ENCODE assay signal across 8 mouse cellular contexts in genomic region chr7:13278957-13279356, GRCm38 (mm10). TPM values are rescaled to one million over a fixed set of nuclear protein-coding genes. Genes with fewer than 3 reads are reported as not detected.
DNase-seq lines count a peak whose midpoint lies in the region; ATAC-seq and TF ChIP-seq lines count a peak whose summit lies in the region.
"Not testable (repeated sequence)": the region's sequence is repeated elsewhere in the genome, so short reads cannot be mapped to it uniquely, and the experiment has no call there.

No protein-coding gene starts in this region.

- not testable (repeated sequence) for TF ChIP-seq CTCF in CH12.LX (conservative IDR thresholded peaks at IDR 0.05 in 1 of 2, IDR thresholded peaks at IDR 0.05 in 1 of 2; ENCODE audit: low read depth in 2 of 2, low read length in 2 of 2); cerebellum, adult 2 months (IDR thresholded peaks at IDR 0.05; ENCODE audit: borderline replicate concordance, insufficient read depth, low read depth, low read length); heart, postnatal 0 days (IDR thresholded peaks at IDR 0.05; ENCODE audit: low read depth); small intestine, adult 2 months (IDR thresholded peaks at IDR 0.05; ENCODE audit: extremely low read depth, insufficient read length, insufficient replicate concordance, low read depth, low read length)

- peaks cover 9 to 19% of the 10 kb centered on the region in 2 experiments for H3K4me1 ChIP-seq in CH12.LX (ENCODE audit: control insufficient read depth in 1 of 2, insufficient read depth in 2 of 2)
- H3K4me1 ChIP-seq in cerebellum, adult 2 months (ENCODE audit: control insufficient read depth, insufficient read depth, low read length); forebrain, embryonic 12.5 days; heart, postnatal 0 days (ENCODE audit: control insufficient read depth, insufficient read depth); midbrain, embryonic 12.5 days; small intestine, adult 2 months (ENCODE audit: control insufficient read depth, insufficient read depth, insufficient read length, low read length): not testable (repeated sequence)
- peaks cover 34% of the 10 kb centered on the region for H3K4me1 ChIP-seq in liver, embryonic 12.5 days

- ATAC-seq in forebrain, embryonic 12.5 days (ENCODE audit: low FRiP score), result peak; percentile 72
- ATAC-seq in heart, postnatal 0 days (ENCODE audit: insufficient read depth, low read depth), result peak; percentile 57
- peak; percentile 67 for ATAC-seq in liver, embryonic 12.5 days
- ATAC-seq in midbrain, embryonic 12.5 days (ENCODE audit: low FRiP score, low read depth), result peak; percentile 64

- not testable (repeated sequence) for H3K27me3 ChIP-seq in CH12.LX (replicated peaks); cerebellum, adult 2 months (ENCODE audit: control insufficient read depth, insufficient read depth, low read length); forebrain, embryonic 12.5 days; heart, postnatal 0 days (ENCODE audit: control insufficient read depth, insufficient read depth, low read length); liver, embryonic 12.5 days (replicated peaks); midbrain, embryonic 12.5 days; small intestine, adult 2 months (ENCODE audit: control insufficient read depth, insufficient read depth, low read length)

- TF ChIP-seq EP300 in CH12.LX (IDR thresholded peaks at IDR 0.05; ENCODE audit: low read length); heart, postnatal 0 days (IDR thresholded peaks at IDR 0.05; ENCODE audit: low read depth): not testable (repeated sequence)

- H3K4me3 ChIP-seq in CH12.LX (replicated peaks in 1 of 3; ENCODE audit: low read depth in 2 of 3, low read length in 2 of 3, poor library complexity in 1 of 3), result peak overlapping the region; percentile 41 to 98 (median 76)
- peak overlapping the region; percentile 94 for H3K4me3 ChIP-seq in cerebellum, adult 2 months (replicated peaks; ENCODE audit: insufficient read depth, low read depth, low read length)
- H3K4me3 ChIP-seq in forebrain, embryonic 12.5 days (replicated peaks), result peak overlapping the region; percentile 65
- peak overlapping the region; percentile 84 for H3K4me3 ChIP-seq in heart, postnatal 0 days (ENCODE audit: low read depth, low read length)
- peak overlapping the region; percentile 76 for H3K4me3 ChIP-seq in liver, embryonic 12.5 days
- H3K4me3 ChIP-seq in midbrain, embryonic 12.5 days, result peak overlapping the region; percentile 69
- peak overlapping the region; percentile 87 for H3K4me3 ChIP-seq in small intestine, adult 2 months (ENCODE audit: low read depth, low read length)

- H3K9ac ChIP-seq in CH12.LX (ENCODE audit: insufficient read depth, low read depth), result peak overlapping the region; percentile 93
- H3K9ac ChIP-seq in forebrain, embryonic 12.5 days, result peak overlapping the region; percentile 70
- peak overlapping the region; percentile 66; the same call in 1 of the 2 replicates for H3K9ac ChIP-seq in heart, postnatal 0 days (replicated peaks; ENCODE audit: low read depth, low read length)
- peak overlapping the region; percentile 83 for H3K9ac ChIP-seq in liver, embryonic 12.5 days
- H3K9ac ChIP-seq in midbrain, embryonic 12.5 days (replicated peaks), result peak overlapping the region; percentile 70; the same call in 1 of the 2 replicates

- H3K4me2 ChIP-seq in CH12.LX (ENCODE audit: insufficient read depth, low read depth, poor library complexity, severe bottlenecking), result not testable (repeated sequence)
- peak overlapping the region; percentile 63 for H3K4me2 ChIP-seq in forebrain, embryonic 12.5 days
- H3K4me2 ChIP-seq in heart, postnatal 0 days (ENCODE audit: low read depth, low read length), result peak overlapping the region; percentile 74
- peak overlapping the region; percentile 82 for H3K4me2 ChIP-seq in liver, embryonic 12.5 days
- peak overlapping the region; percentile 69 for H3K4me2 ChIP-seq in midbrain, embryonic 12.5 days (replicated peaks)

- in situ Hi-C loops in CH12.LX (cut with MboI; ENCODE audit: low pct_ligation_motif_present, low pct_unique_long_range_greater_than_20kb, low sequenced_read_pairs), result loop anchor here (25.0 kb wide), 1 partner anchor 217 kb away; the partner anchor contains the start of gene Mzf1

- not testable (repeated sequence) for TF ChIP-seq RAD21 in CH12.LX (IDR thresholded peaks at IDR 0.05; ENCODE audit: low read depth, low read length)

- H3K9me3 ChIP-seq in CH12.LX (replicated peaks; ENCODE audit: low read length); forebrain, embryonic 12.5 days; heart, postnatal 0 days (replicated peaks; ENCODE audit: control insufficient read depth, low read length); liver, embryonic 12.5 days (replicated peaks); midbrain, embryonic 12.5 days: not testable (repeated sequence)

- H3K36me3 ChIP-seq in CH12.LX (replicated peaks in 1 of 2; ENCODE audit: control insufficient read depth in 1 of 2, insufficient read depth in 1 of 2, low read length in 1 of 2), result peaks cover 29 to 71% of the 10 kb centered on the region in 2 experiments
- peaks cover 58% of the 10 kb centered on the region for H3K36me3 ChIP-seq in forebrain, embryonic 12.5 days (replicated peaks)
- H3K36me3 ChIP-seq in heart, postnatal 0 days (replicated peaks; ENCODE audit: control insufficient read depth, insufficient read depth, low read length), result peaks cover 16% of the 10 kb centered on the region
- H3K36me3 ChIP-seq in liver, embryonic 12.5 days, result peaks cover 65% of the 10 kb centered on the region
- H3K36me3 ChIP-seq in midbrain, embryonic 12.5 days, result peaks cover 58% of the 10 kb centered on the region
- not testable (repeated sequence) for H3K36me3 ChIP-seq in small intestine, adult 2 months (ENCODE audit: control insufficient read depth, insufficient read depth, low read length)

- TF ChIP-seq POLR2A in CH12.LX (IDR thresholded peaks at IDR 0.05; ENCODE audit: low read depth, low read length); cerebellum, adult 2 months (IDR thresholded peaks at IDR 0.05; ENCODE audit: borderline replicate concordance, insufficient read depth, low read length); small intestine, adult 2 months (IDR thresholded peaks at IDR 0.05; ENCODE audit: low read depth, low read length): not testable (repeated sequence)

- peak overlapping the region; percentile 89; the same call in 1 of the 2 replicates for H3K27ac ChIP-seq in CH12.LX (ENCODE audit: insufficient read depth, low read depth)
- H3K27ac ChIP-seq in cerebellum, adult 2 months (ENCODE audit: insufficient read depth, low read length); midbrain, embryonic 12.5 days (replicated peaks); small intestine, adult 2 months (ENCODE audit: insufficient read depth, low read depth, low read length): not testable (repeated sequence)
- peak overlapping the region; percentile 91; the same call in 1 of the 2 replicates for H3K27ac ChIP-seq in forebrain, embryonic 12.5 days
- 0 out of 2 replicates have a peak overlapping the region, but pooled peaks have one; percentile 85 for H3K27ac ChIP-seq in heart, postnatal 0 days (ENCODE audit: low read depth)
- peak overlapping the region; percentile 87 for H3K27ac ChIP-seq in liver, embryonic 12.5 days

- peaks cover 27% of the 10 kb centered on the region for H3K79me2 ChIP-seq in CH12.LX (replicated peaks; ENCODE audit: control insufficient read depth, extremely low read depth, insufficient read depth, poor library complexity, severe bottlenecking)

- DNase-seq in CH12.LX (ENCODE audit: extremely low read depth); heart, postnatal 0 days (ENCODE audit: low spot score): not testable (repeated sequence)
- DNase-seq in cerebellum, adult 2 months, result peak; percentile 14 to 25
- DNase-seq in kidney, adult 18-20 months, result peak; percentile 16

- dilution Hi-C loops in CH12.LX (cut with MboI; ENCODE audit: extremely low pct_ligation_motif_present, extremely low pct_unique_long_range_greater_than_20kb, low sequenced_read_pairs), result not testable (repeated sequence)

- 0% methylated on average over 17 of the region's 29 CpGs for whole genome bisulfite sequencing in cerebellum, adult 2 months
- 1% methylated on average over 19 of the region's 29 CpGs for WGBS in forebrain, embryonic 12.5 days
- WGBS in heart, postnatal 0 days, result 0% methylated on average over 8 of the region's 29 CpGs
- WGBS in liver, embryonic 12.5 days (ENCODE audit: insufficient replicate concordance), result 1% methylated on average over 17 of the region's 29 CpGs
- WGBS in midbrain, embryonic 12.5 days, result under 1% methylated on average over 16 of the region's 29 CpGs
- WGBS in small intestine, adult 2 months, result under 1% methylated on average over 16 of the region's 29 CpGs

RNA-seq across cellular contexts. Expression of gene Zswim9, which starts 0.4 kb away (rescaled TPM):
- total RNA-seq in CH12.LX (2012; rRNA removed) (3.8 and 4.2 TPM in 2 replicates), CH12.LX (2014; rRNA removed) (1.2 and 1.3 TPM in 2 replicates)
- 5.1 and 5.5 TPM in 2 replicates for polyA plus RNA-seq in CH12.LX (2012; ENCODE audit: insufficient read length, low read depth)
- polyA plus RNA-seq in cerebellum, adult 2 months (2012; rRNA removed), result 11.0 and 11.3 TPM in 2 replicates
- 15.8 and 19.0 TPM in 2 replicates for polyA plus RNA-seq in forebrain, embryonic 12.5 days (2016; fragmentation: Nextera tagmentation; extraction: Ambion mirVana)
- total RNA-seq in heart, postnatal 0 days (2014; rRNA removed; ENCODE audit: low replicate concordance), result 0.99 and 1.6 TPM in 2 replicates
- 3.6 and 5.7 TPM in 2 replicates for polyA plus RNA-seq in heart, postnatal 0 days (2015; fragmentation: Nextera tagmentation; extraction: Ambion mirVana)
- polyA plus RNA-seq in liver, embryonic 12.5 days (2016; fragmentation: Nextera tagmentation; extraction: Ambion mirVana), result 3.1 and 3.3 TPM in 2 replicates
- polyA plus RNA-seq in midbrain, embryonic 12.5 days (2016; fragmentation: Nextera tagmentation; extraction: Ambion mirVana), result 15.1 and 15.7 TPM in 2 replicates
- polyA plus RNA-seq in small intestine, adult 2 months (2012; rRNA removed), result 1.7 and 2.4 TPM in 2 replicates

RNA-seq across cellular contexts. Expression of gene Lig1, which starts 1.9 kb away (rescaled TPM):
- total RNA-seq in CH12.LX (2012; rRNA removed) (82.4 and 86.2 TPM in 2 replicates), CH12.LX (2014; rRNA removed) (34.8 and 42.0 TPM in 2 replicates)
- 163 and 204 TPM in 2 replicates for polyA plus RNA-seq in CH12.LX (2012; ENCODE audit: insufficient read length, low read depth)
- polyA plus RNA-seq in cerebellum, adult 2 months (2012; rRNA removed), result 12.6 and 13.4 TPM in 2 replicates
- polyA plus RNA-seq in forebrain, embryonic 12.5 days (2016; fragmentation: Nextera tagmentation; extraction: Ambion mirVana), result 137 and 140 TPM in 2 replicates
- total RNA-seq in heart, postnatal 0 days (2014; rRNA removed; ENCODE audit: low replicate concordance), result 2.9 and 12.9 TPM in 2 replicates
- 20.1 TPM in 2 replicates for polyA plus RNA-seq in heart, postnatal 0 days (2015; fragmentation: Nextera tagmentation; extraction: Ambion mirVana)
- 126 and 131 TPM in 2 replicates for polyA plus RNA-seq in liver, embryonic 12.5 days (2016; fragmentation: Nextera tagmentation; extraction: Ambion mirVana)
- 98.0 and 100 TPM in 2 replicates for polyA plus RNA-seq in midbrain, embryonic 12.5 days (2016; fragmentation: Nextera tagmentation; extraction: Ambion mirVana)
- polyA plus RNA-seq in small intestine, adult 2 months (2012; rRNA removed), result 4.0 and 10.1 TPM in 2 replicates

RNA-seq across cellular contexts. Expression of gene Pla2g4c, which starts 45.5 kb away (rescaled TPM):
- 0.17 and 0.55 TPM in 2 replicates for total RNA-seq in CH12.LX (2012; rRNA removed)
- total RNA-seq in CH12.LX (2014; rRNA removed), result 1.1 TPM in 2 replicates
- polyA plus RNA-seq in CH12.LX (2012; ENCODE audit: insufficient read length, low read depth), result 1.4 and 1.7 TPM in 2 replicates
- polyA plus RNA-seq in cerebellum, adult 2 months (2012; rRNA removed), result 0.46 and 0.82 TPM in 2 replicates
- 1.7 and 1.9 TPM in 2 replicates for polyA plus RNA-seq in forebrain, embryonic 12.5 days (2016; fragmentation: Nextera tagmentation; extraction: Ambion mirVana)
- 0.15 and 0.27 TPM in 2 replicates for total RNA-seq in heart, postnatal 0 days (2014; rRNA removed; ENCODE audit: low replicate concordance)
- polyA plus RNA-seq in heart, postnatal 0 days (2015; fragmentation: Nextera tagmentation; extraction: Ambion mirVana), result 0.07 and 0.12 TPM in 2 replicates
- polyA plus RNA-seq in liver, embryonic 12.5 days (2016; fragmentation: Nextera tagmentation; extraction: Ambion mirVana), result 1.2 and 1.5 TPM in 2 replicates
- 1.1 and 1.3 TPM in 2 replicates for polyA plus RNA-seq in midbrain, embryonic 12.5 days (2016; fragmentation: Nextera tagmentation; extraction: Ambion mirVana)
- 0.61 and 4.5 TPM in 2 replicates for polyA plus RNA-seq in small intestine, adult 2 months (2012; rRNA removed)
